Mouse (Mus musculus) bone marrow, adult 2 months (tissue): ENCODE measurements around the gene Rnh1. TPM values are rescaled to one million over a fixed set of nuclear protein-coding genes. Genes with fewer than 3 reads are reported as not detected.

ENCODE experiments used
- H3K27ac ChIP-seq: fragments of 200-500 bp; 2 replicates; pipeline ENCODE4 v1.5.1; 2012; ENCODE audit warnings: low read depth, mild to moderate bottlenecking, control low read depth, inconsistent platforms, low read length; ENCODE audit not compliant: control insufficient read depth, poor library complexity, insufficient read depth
- H3K4me1 ChIP-seq: fragments of 200-500 bp; 2 replicates; pipeline ENCODE4 v1.6.1; 2011; ENCODE audit warnings: low read length; ENCODE audit not compliant: control insufficient read depth, insufficient read depth
- H3K4me3 ChIP-seq: fragments of 200-500 bp; replicated peaks from 2 replicates; pipeline ENCODE3; 2011; ENCODE audit warnings: mild to moderate bottlenecking, low read depth, low read length, control low read depth; ENCODE audit not compliant: control insufficient read depth
- CTCF ChIP-seq: fragments of 200-500 bp; IDR thresholded peaks from 2 replicates; pipeline ENCODE4 v1.5.1; 2011; ENCODE audit warnings: low read length, control low read depth; ENCODE audit not compliant: control insufficient read depth, insufficient read depth
- POLR2A ChIP-seq: fragments of 200-500 bp; IDR thresholded peaks from 2 replicates; pipeline ENCODE4 v1.6.1; 2011; ENCODE audit warnings: low read depth, mild to moderate bottlenecking, control low read depth, low read length, borderline replicate concordance; ENCODE audit not compliant: control insufficient read depth
- WGBS: fragments of 180-500 bp; shearing (Covaris S2); methylation state at CpG from one replicate; pipeline ENCODE4 v1.1.7; 2018; 5-methylcytosine and 5-hydroxymethylcytosine counted together
- polyA plus RNA-seq: library from polyadenylated mRNA; stranded (reverse); fragments of >200 nt; gene quantifications from 2 replicates; pipeline ENCODE4 v1.2.4, GENCODE M21; 2011; ENCODE audit warnings: low replicate concordance; ENCODE audit not compliant: missing spikeins, insufficient read depth, insufficient read length

The Rnh1 gene
- polyA plus RNA-seq, 1 experiment: 27.6 TPM

DNA sequence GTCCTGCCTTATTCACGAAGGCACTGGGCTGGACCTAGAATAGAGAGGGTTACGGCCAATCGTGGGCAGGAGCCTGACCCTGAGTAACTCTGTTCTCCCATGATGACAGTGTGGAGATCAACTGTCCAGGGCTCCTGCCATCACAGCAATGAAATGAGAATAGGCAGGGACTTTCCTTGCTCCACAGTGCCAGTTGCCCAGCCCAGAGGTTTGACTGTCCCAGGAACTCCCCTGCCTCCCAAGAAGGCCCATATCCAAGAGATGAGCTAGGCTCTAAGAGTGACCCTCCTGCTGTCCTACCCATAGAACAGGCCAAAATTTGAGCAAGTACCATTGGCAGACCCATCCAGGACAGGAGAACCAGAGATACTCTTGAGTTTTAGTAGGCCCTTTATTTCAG lies 16.1 kb upstream of the Rnh1 start:
- Histone ChIP-seq H3K4me3 (no peak overlapping the region), H3K4me1 (peaks cover 2% of the 10 kb centered on the region; the same call in 1 of the 2 replicates), H3K27ac (no peak overlapping the region)
- 93% methylated on average over 3 of the region's 3 CpGs for WGBS
- no peak for TF ChIP-seq POLR2A
- no peak for TF ChIP-seq CTCF

DNA sequence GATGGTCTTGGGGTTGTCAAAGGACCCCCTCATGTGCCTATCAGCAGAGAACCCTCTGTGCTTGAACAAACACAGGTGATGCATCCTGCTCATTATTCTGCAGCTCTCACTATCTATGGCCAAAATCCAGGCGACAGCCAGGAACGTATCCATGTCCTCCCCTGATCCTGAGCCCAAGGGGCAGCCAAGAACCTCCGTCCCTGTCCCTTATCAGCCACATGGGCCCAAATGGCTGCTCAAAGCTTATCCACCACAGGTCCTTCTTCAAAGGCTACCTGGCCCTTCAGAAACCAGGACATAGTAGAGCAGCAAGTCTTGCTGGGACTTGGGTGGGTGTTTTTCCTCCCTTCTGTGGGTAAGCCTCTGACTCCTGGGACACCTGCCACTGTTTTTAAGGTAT lies 15.5 kb upstream of the Rnh1 start:
- WGBS: 79% methylated on average over 3 of the region's 3 CpGs
- TF ChIP-seq CTCF (no peak), POLR2A (no peak)
- Histone ChIP-seq H3K4me3 (no peak overlapping the region), H3K27ac (no peak overlapping the region), H3K4me1 (peaks cover 2% of the 10 kb centered on the region; the same call in 1 of the 2 replicates)

DNA sequence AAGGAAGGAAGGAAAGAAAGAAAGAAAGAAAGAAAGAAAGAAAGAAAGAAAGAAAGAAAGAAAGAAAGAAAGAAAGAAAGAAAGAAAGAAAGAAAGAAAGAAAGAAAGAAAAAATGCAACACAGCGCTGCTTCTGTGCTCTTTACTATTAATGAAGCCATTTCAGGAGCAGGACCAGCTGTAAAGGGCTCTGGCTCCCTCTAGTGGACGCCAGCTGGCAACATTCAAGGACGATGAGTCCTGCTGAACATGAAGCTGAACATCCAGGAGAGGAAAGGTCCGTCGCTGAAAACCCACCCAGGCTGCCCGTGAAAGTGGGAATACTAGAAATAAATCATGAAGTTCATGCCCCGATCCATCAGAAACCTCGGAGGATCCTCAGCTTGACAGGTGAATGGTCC lies 3.5 kb upstream of the Rnh1 start:
- H3K4me3 ChIP-seq: no peak overlapping the region
- no peak overlapping the region for H3K27ac ChIP-seq
- 2% methylated on average over 8 of the region's 8 CpGs for WGBS
- peak; percentile 100 for TF ChIP-seq CTCF
- TF ChIP-seq POLR2A: no peak
- H3K4me1 ChIP-seq: no peaks in the 10 kb centered on the region; the same call in 1 of the 2 replicates

DNA sequence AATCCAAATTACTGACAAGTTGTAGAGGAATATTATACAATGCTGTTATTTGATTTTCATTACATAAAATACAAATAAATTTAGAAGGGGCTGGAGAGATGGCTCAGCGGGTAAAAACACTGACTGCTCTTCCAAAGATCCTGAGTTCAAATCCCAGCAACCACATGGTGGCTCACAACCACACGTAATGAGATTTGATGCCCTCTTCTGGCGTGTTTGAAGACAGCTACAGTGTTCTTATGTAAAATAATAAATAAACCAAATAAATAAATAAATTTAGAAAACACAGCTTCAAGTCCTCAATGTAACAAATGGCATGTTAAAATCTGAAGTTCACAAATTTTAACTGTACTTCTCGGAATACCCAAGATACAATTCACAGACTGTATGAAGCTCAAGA lies 2.4 kb upstream of the Rnh1 start:
- H3K4me3 ChIP-seq: no peak overlapping the region
- no peak for TF ChIP-seq POLR2A
- TF ChIP-seq CTCF: no peak
- H3K27ac ChIP-seq: no peak overlapping the region
- peaks cover 1% of the 10 kb centered on the region; the same call in 1 of the 2 replicates for H3K4me1 ChIP-seq
- WGBS: 71% methylated on average over 4 of the region's 4 CpGs

DNA sequence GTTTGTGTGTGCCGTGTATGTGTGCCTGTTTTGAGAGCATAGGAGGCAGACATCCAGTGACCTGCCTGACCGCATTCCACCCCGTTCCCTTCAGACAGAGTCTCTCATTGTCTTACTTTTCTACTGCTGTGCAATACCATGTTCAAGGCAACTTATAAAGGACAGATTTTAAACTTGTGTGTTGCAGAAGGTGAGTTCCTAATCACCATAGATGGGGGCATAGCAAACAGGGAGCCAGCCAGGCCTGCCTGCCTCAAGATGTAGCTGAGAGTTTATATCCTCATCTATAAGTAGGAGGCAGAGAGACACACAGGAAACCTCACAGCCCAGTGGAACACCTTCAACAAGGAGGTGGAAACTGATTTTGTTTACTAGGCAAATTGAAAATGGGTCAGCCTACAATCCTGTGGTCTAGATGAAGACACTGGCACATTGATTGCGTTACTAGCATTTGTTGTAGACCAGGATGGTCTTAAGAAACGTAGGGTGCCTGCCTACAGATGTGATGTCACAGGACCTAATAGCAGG lies 730 bp upstream of the Rnh1 start:
- Histone ChIP-seq H3K4me1 (peaks cover 4% of the 10 kb centered on the region; the same call in 1 of the 2 replicates), H3K4me3 (no peak overlapping the region), H3K27ac (no peak overlapping the region)
- 53% methylated on average over 5 of the region's 5 CpGs for WGBS
- no peak for TF ChIP-seq CTCF
- no peak for TF ChIP-seq POLR2A

DNA sequence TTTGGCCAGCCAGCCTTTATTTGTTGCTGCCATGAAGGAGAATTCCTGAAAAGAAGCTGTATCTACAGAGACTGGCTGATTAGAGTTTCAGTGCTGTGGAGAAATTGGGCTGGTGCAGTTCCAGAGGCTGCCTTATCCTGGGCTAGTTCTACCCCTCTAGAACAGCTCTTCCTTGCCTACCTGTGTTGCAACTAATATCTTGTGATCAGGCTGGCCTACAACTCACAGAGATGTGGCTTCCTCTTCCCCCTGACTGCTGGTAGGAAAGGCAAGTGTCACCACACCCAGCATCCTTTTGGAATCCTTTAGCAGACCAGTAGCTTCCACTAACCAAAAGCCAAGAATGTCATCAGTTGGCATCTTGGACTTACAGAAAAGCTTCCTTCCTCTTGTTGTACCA lies 2.8 kb downstream of the Rnh1 start:
- no peak overlapping the region for H3K4me3 ChIP-seq
- no peak for TF ChIP-seq CTCF
- TF ChIP-seq POLR2A: no peak
- H3K27ac ChIP-seq: no peak overlapping the region
- peaks cover 4% of the 10 kb centered on the region; the same call in 1 of the 2 replicates for H3K4me1 ChIP-seq

DNA sequence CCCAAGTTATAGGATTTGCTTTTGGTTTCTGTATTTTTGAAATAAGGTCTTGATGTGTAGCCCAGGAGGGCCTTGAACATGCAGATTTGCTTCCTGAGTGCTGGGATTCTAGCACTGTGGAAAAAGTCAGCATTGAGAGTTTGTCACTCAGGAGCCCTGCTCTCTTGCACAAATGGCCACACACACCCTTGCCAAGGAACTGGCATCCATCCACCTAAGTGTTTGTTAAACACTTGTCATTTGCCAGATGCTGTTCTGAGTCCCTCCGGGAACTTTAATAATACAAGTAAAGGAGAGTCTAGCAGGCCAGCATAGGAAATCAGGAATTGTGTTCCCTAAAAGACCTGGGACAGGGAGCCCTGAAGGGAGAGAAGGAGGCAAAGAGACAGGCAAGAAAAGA lies 3.4 kb downstream of the Rnh1 start:
- TF ChIP-seq CTCF (no peak), POLR2A (no peak)
- H3K4me1 ChIP-seq: peaks cover 4% of the 10 kb centered on the region; the same call in 1 of the 2 replicates
- H3K27ac ChIP-seq: no peak overlapping the region
- no peak overlapping the region for H3K4me3 ChIP-seq
- WGBS: 95% methylated on average over 1 of the region's 1 CpGs

DNA sequence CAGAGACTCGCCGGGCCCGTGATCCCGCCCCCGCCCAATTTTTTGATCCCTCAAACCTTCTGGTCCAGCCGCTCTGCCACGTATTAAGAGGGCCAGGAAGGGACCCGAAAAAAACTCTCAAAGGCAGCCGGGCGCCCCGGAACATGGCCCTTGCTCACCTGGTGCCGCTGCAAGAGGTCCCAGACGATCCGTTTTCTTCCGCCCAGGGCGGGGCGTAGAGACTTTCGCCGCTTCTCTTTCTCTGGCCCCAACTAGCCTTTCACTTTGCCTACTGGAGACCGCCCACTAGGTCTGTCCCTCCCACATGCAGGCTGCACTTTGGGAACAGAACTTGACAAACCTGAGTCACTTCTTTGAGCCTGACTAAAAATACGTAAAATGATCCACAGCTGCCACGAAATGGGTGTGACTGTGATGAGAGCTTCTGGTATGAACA lies 4.1 kb downstream of the Rnh1 start:
- Histone ChIP-seq H3K4me1 (peaks cover 4% of the 10 kb centered on the region; the same call in 1 of the 2 replicates), H3K27ac (peak overlapping the region; percentile 64), H3K4me3 (peak overlapping the region; percentile 66)
- 0% methylated on average over 22 of the region's 22 CpGs for WGBS
- TF ChIP-seq POLR2A (peak; percentile 49; the same call in 1 of the 2 replicates), CTCF (no peak)
